Mouse (Mus musculus) forebrain, embryonic 15.5 days (tissue): ENCODE data around the gene Cobll1. TPM values are rescaled to one million over a fixed set of nuclear protein-coding genes. Genes with fewer than 3 reads are reported as not detected.

Source experiments
- ATAC-seq: fragments of 200-750 bp; cut with Nextera tagmentation; replicated peaks from 2 replicates; pipeline ENCODE4 v1.8.0; 2017; ENCODE audit warnings: mild to moderate bottlenecking, moderate TSS enrichment, moderate library complexity
- H3K27ac ChIP-seq: fragments of 300-500 bp; sonication (generic); replicated peaks from 2 replicates; pipeline ENCODE4 v1.5.1; 2015; ENCODE audit warnings: mild to moderate bottlenecking, inconsistent platforms
- H3K27me3 ChIP-seq: fragments of 300-500 bp; sonication (generic); 2 replicates; pipeline ENCODE4 v1.6.1; 2015; ENCODE audit warnings: inconsistent platforms
- H3K36me3 ChIP-seq: fragments of 300-500 bp; sonication (generic); 2 replicates; pipeline ENCODE4 v1.6.1; 2015; ENCODE audit warnings: mild to moderate bottlenecking, inconsistent platforms
- H3K4me1 ChIP-seq: fragments of 300-500 bp; sonication (generic); 2 replicates; pipeline ENCODE4 v1.6.1; 2015; ENCODE audit warnings: inconsistent platforms
- H3K4me2 ChIP-seq: fragments of 300-500 bp; sonication (generic); replicated peaks from 2 replicates; pipeline ENCODE4 v1.6.1; 2015; ENCODE audit warnings: mild to moderate bottlenecking, inconsistent platforms
- H3K4me3 ChIP-seq: fragments of 300-500 bp; sonication (generic); 2 replicates; pipeline ENCODE4 v1.5.1; 2015; ENCODE audit warnings: mild to moderate bottlenecking, inconsistent platforms
- H3K9ac ChIP-seq: fragments of 300-500 bp; sonication (generic); replicated peaks from 2 replicates; pipeline ENCODE4 v1.6.1; 2015; ENCODE audit warnings: mild to moderate bottlenecking, inconsistent platforms
- H3K9me3 ChIP-seq: fragments of 300-500 bp; sonication (generic); 2 replicates; pipeline ENCODE4 v1.6.1; 2016; ENCODE audit warnings: inconsistent platforms
- WGBS: fragments of 180-500 bp; shearing (Covaris S2); methylation state at CpG from one replicate; pipeline ENCODE4 v1.1.7; 2015; ENCODE audit warnings: mixed read lengths; 5-methylcytosine and 5-hydroxymethylcytosine counted together
- polyA plus RNA-seq: library from polyadenylated mRNA; unstranded; fragments of >200 nt; fragmentation: Nextera tagmentation; extraction: Ambion mirVana; gene quantifications from 2 replicates; pipeline ENCODE4 v1.2.1, GENCODE M21; 2015

Cobll1 gene
- polyA plus RNA-seq, 1 experiment from 2014 or later = 2.5 TPM

DNA sequence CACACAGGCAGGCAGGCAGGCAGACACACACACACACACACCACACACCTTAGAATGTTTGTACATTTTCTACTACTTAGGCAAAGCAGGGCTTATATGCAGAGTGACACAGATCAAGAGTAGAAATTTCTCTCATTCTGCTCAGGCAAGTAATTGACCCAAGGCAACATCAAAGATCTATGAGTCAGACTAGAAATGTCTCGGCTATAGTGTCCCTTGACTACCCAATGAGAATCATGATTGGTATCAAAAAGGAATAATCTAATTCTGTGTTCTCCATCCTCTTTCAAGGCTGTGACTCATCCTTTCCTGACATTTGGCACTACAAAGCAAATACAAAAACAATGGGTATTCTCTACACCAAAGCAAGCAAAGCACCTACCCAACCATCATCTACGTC lies 77.5 kb downstream of the Cobll1 start:
- Histone ChIP-seq H3K9me3 (no peaks in the 10 kb centered on the region), H3K4me2 (no peak overlapping the region), H3K9ac (no peak overlapping the region), H3K4me3 (no peak overlapping the region), H3K27me3 (no peaks in the 10 kb centered on the region), H3K4me1 (no peaks in the 10 kb centered on the region), H3K27ac (no peak overlapping the region), H3K36me3 (no peaks in the 10 kb centered on the region)
- WGBS = 86% methylated on average over 2 of the region's 2 CpGs
- ATAC-seq = no peak

GRCm38 (mm10) chr2:65157981-65158651 lies 81.1 kb downstream of the Cobll1 start:
- no peaks in the 10 kb centered on the region for H3K36me3 ChIP-seq
- no peak overlapping the region for H3K4me3 ChIP-seq
- ATAC-seq = no peak
- H3K27me3 ChIP-seq = no peaks in the 10 kb centered on the region
- no peak overlapping the region for H3K27ac ChIP-seq
- 83% methylated on average over 5 of the region's 5 CpGs for WGBS
- H3K9ac ChIP-seq = no peak overlapping the region
- H3K4me2 ChIP-seq = no peak overlapping the region
- H3K9me3 ChIP-seq = no peaks in the 10 kb centered on the region
- H3K4me1 ChIP-seq = no peaks in the 10 kb centered on the region

- H3K36me3 ChIP-seq = no peaks in the 10 kb centered on the region
- H3K27me3 ChIP-seq = no peaks in the 10 kb centered on the region
- no peak overlapping the region for H3K4me3 ChIP-seq
- no peak overlapping the region for H3K9ac ChIP-seq
- H3K27ac ChIP-seq = no peak overlapping the region
- H3K4me1 ChIP-seq = no peaks in the 10 kb centered on the region
- ATAC-seq = no peak
- H3K9me3 ChIP-seq = no peaks in the 10 kb centered on the region
- H3K4me2 ChIP-seq = no peak overlapping the region
- 82% methylated on average over 2 of the region's 2 CpGs for WGBS
Measured at GRCm38 (mm10) chr2:65157325-65157724, 81.9 kb downstream of the Cobll1 start.

- Histone ChIP-seq H3K9ac (no peak overlapping the region), H3K4me3 (no peak overlapping the region), H3K4me2 (no peak overlapping the region), H3K27me3 (no peaks in the 10 kb centered on the region), H3K4me1 (no peaks in the 10 kb centered on the region), H3K27ac (no peak overlapping the region), H3K36me3 (no peaks in the 10 kb centered on the region), H3K9me3 (no peaks in the 10 kb centered on the region)
- WGBS = 91% methylated on average over 6 of the region's 6 CpGs
- no peak for ATAC-seq
Measured at GRCm38 (mm10) chr2:65148928-65149327, 90.3 kb downstream of the Cobll1 start.

- H3K9ac ChIP-seq = no peak overlapping the region
- H3K27me3 ChIP-seq = no peaks in the 10 kb centered on the region
- 37% methylated on average over 1 of the region's 1 CpGs for WGBS
- no peaks in the 10 kb centered on the region for H3K36me3 ChIP-seq
- H3K4me3 ChIP-seq = no peak overlapping the region
- H3K4me2 ChIP-seq = no peak overlapping the region
- no peak for ATAC-seq
- no peaks in the 10 kb centered on the region for H3K9me3 ChIP-seq
- H3K4me1 ChIP-seq = no peaks in the 10 kb centered on the region
- H3K27ac ChIP-seq = no peak overlapping the region
Measured at GRCm38 (mm10) chr2:65147431-65147830, 91.8 kb downstream of the Cobll1 start.

GRCm38 (mm10) chr2:65145421-65146117 lies 93.6 kb downstream of the Cobll1 start:
- no peak overlapping the region for H3K4me3 ChIP-seq
- H3K27me3 ChIP-seq = no peaks in the 10 kb centered on the region
- H3K4me2 ChIP-seq = no peak overlapping the region
- 0 out of 2 replicates have a peak, but pooled peaks cover under 1% of the 10 kb centered on the region for H3K4me1 ChIP-seq
- no peak overlapping the region for H3K9ac ChIP-seq
- ATAC-seq = peak; percentile 83
- no peaks in the 10 kb centered on the region for H3K36me3 ChIP-seq
- no peak overlapping the region for H3K27ac ChIP-seq
- H3K9me3 ChIP-seq = no peaks in the 10 kb centered on the region
- 54% methylated on average over 6 of the region's 6 CpGs for WGBS

GRCm38 (mm10) chr2:65141093-65141661 lies 98.0 kb downstream of the Cobll1 start:
- Histone ChIP-seq H3K9ac (no peak overlapping the region), H3K36me3 (no peaks in the 10 kb centered on the region), H3K9me3 (no peaks in the 10 kb centered on the region), H3K4me2 (no peak overlapping the region), H3K27me3 (no peaks in the 10 kb centered on the region), H3K27ac (no peak overlapping the region), H3K4me3 (no peak overlapping the region), H3K4me1 (0 out of 2 replicates have a peak, but pooled peaks cover 4% of the 10 kb centered on the region)
- 76% methylated on average over 4 of the region's 4 CpGs for WGBS
- no peak for ATAC-seq

DNA sequence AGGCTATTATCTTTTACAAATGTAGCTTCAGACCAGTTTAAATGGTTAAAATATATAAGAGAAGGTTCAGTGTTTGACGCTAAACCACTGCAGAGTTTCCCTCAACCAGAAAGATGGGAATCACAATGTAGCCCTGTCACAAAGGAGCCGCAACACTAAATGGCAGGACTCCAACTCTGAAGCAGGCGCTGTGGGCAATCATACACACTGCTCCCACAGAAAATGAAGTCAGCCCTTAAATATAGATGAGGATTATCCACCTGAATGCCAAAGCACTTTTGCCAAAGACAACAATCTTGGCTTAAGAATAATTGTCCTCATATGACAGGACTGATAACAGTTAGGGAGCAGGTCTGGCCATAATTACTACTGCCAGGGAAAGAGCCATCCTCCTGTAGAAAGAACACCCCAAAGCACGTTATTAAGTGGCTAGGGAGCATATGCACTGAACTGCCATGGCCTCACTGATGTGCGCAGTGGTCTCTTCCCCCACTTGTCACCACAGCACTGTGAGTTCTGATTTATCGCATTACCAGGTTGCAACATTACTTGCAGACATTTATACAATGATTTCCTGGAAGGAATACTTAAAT lies 98.8 kb downstream of the Cobll1 start:
- Histone ChIP-seq H3K4me1 (0 out of 2 replicates have a peak, but pooled peaks cover 4% of the 10 kb centered on the region), H3K4me2 (no peak overlapping the region), H3K9ac (no peak overlapping the region), H3K36me3 (no peaks in the 10 kb centered on the region), H3K9me3 (no peaks in the 10 kb centered on the region), H3K27ac (no peak overlapping the region), H3K4me3 (no peak overlapping the region), H3K27me3 (no peaks in the 10 kb centered on the region)
- ATAC-seq = no peak
- 44% methylated on average over 6 of the region's 6 CpGs for WGBS

GRCm38 (mm10) chr2:65139606-65140329 lies 99.4 kb downstream of the Cobll1 start:
- Histone ChIP-seq H3K27me3 (no peaks in the 10 kb centered on the region), H3K9ac (no peak overlapping the region), H3K36me3 (no peaks in the 10 kb centered on the region), H3K4me3 (no peak overlapping the region), H3K4me1 (0 out of 2 replicates have a peak, but pooled peaks cover 4% of the 10 kb centered on the region), H3K4me2 (no peak overlapping the region), H3K9me3 (no peaks in the 10 kb centered on the region), H3K27ac (no peak overlapping the region)
- no peak for ATAC-seq
- 78% methylated on average over 4 of the region's 4 CpGs for WGBS

DNA sequence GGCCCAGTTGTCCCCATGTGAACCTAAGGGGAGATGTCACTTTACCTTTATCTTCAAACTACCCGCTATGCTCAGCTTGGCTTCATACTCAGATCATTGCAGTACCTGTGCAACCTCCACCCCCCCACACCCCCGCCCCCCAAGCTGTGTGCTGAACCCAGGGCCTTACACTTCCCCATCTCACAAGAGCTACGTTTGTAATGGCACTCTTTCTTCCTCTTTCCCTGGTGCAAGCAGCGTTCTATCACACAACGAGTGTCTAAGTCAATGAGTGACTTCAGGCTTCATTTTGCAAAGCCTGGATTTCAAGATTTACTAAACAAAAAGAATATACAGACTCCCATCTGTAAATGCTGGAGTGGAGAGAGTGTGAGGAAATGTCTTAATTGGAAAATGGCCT lies 100.2 kb downstream of the Cobll1 start:
- Histone ChIP-seq H3K36me3 (no peaks in the 10 kb centered on the region), H3K9me3 (no peaks in the 10 kb centered on the region), H3K4me2 (no peak overlapping the region), H3K4me3 (no peak overlapping the region), H3K27me3 (no peaks in the 10 kb centered on the region), H3K9ac (no peak overlapping the region), H3K27ac (no peak overlapping the region), H3K4me1 (0 out of 2 replicates have a peak, but pooled peaks cover 4% of the 10 kb centered on the region)
- no peak for ATAC-seq
- 81% methylated on average over 5 of the region's 5 CpGs for WGBS

DNA sequence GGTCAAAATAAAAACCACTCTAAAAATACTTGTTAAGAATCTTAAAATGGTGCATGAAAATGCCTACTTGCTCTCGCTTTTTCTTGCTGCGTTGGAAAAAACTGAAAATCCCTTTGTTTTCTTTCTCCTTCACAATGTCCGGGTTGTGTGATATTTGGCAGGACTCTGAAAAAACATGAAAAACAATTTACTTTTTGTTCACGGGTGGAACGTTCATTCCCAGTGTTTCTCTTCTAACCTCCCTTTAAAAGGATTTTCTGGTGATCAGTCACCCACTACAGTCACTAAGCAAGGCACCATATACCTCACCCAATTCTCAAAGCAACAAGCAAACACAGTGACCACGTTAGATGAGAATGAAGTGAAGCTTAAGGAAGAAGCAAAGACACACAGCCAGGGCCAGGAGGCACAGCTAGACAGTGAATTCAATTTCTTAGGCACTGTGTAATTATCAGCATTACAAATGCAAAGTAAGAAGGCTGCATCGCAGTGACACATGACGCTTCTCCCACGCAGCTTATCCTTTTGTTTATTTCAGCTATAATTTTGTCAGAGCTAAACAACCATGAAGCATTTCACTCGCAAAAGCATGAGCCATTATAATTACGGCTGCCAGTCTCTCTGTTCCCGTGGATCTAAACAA lies 112.9 kb downstream of the Cobll1 start:
- Histone ChIP-seq H3K36me3 (no peaks in the 10 kb centered on the region), H3K27ac (peak overlapping the region; percentile 66), H3K4me2 (peak overlapping the region; percentile 7; the same call in 1 of the 2 replicates), H3K27me3 (no peaks in the 10 kb centered on the region), H3K9me3 (no peaks in the 10 kb centered on the region), H3K9ac (no peak overlapping the region), H3K4me1 (peaks cover 12% of the 10 kb centered on the region), H3K4me3 (no peak overlapping the region)
- WGBS = 26% methylated on average over 12 of the region's 12 CpGs
- ATAC-seq = peak; percentile 84
